Mouse (Mus musculus): Measurements from ENCODE around the gene Pou6f2. TPM values are rescaled to one million over a fixed set of nuclear protein-coding genes. Genes with fewer than 3 reads are reported as not detected.

The Pou6f2 gene
- polyA plus RNA-seq (2015; fragmentation: Nextera tagmentation; extraction: Ambion mirVana): not detected in 2 replicates

GRCm38 (mm10) chr13:18397586-18397985 is at the start of gene Pou6f2:
Gene Pou6f2 (minus strand): TSS chr13:18397686.
- Histone ChIP-seq H3K9ac (ENCODE audit: low read depth, low read length) (no peak within 1 kb of the TSS), H3K4me2 (replicated peaks; ENCODE audit: low read depth) (no peak within 1 kb of the TSS), H3K9me3 (ENCODE audit: control insufficient read depth) (no peaks in the 10 kb centered on the region), H3K4me1 (replicated peaks; ENCODE audit: control insufficient read depth, insufficient read depth, low read length) (no peaks in the 10 kb centered on the region), H3K36me3 (ENCODE audit: control insufficient read depth, insufficient read depth) (no peaks in the 10 kb centered on the region), H3K27me3 (replicated peaks; ENCODE audit: control insufficient read depth, insufficient read depth, low read length) (no peaks in the 10 kb centered on the region), H3K27ac (ENCODE audit: low read depth, low read length) (no peak within 1 kb of the TSS), H3K4me3 (ENCODE audit: low read depth, low read length) (no peak within 1 kb of the TSS)
- no peak for TF ChIP-seq CTCF (IDR thresholded peaks at IDR 0.05; ENCODE audit: low read depth)
- ATAC-seq: no peak
- 81% methylated on average over 6 of the region's 6 CpGs for WGBS

- no peak for ATAC-seq
- no peak overlapping the region for H3K27ac ChIP-seq (ENCODE audit: low read depth, low read length)
- H3K9me3 ChIP-seq (ENCODE audit: control insufficient read depth): no peaks in the 10 kb centered on the region
- H3K4me3 ChIP-seq (ENCODE audit: low read depth, low read length): no peak overlapping the region
- no peaks in the 10 kb centered on the region for H3K4me1 ChIP-seq (replicated peaks; ENCODE audit: control insufficient read depth, insufficient read depth, low read length)
- H3K4me2 ChIP-seq (replicated peaks; ENCODE audit: low read depth): no peak overlapping the region
- H3K36me3 ChIP-seq (ENCODE audit: control insufficient read depth, insufficient read depth): no peaks in the 10 kb centered on the region
- no peak overlapping the region for H3K9ac ChIP-seq (ENCODE audit: low read depth, low read length)
- no peak for TF ChIP-seq CTCF (IDR thresholded peaks at IDR 0.05; ENCODE audit: low read depth)
- no peaks in the 10 kb centered on the region for H3K27me3 ChIP-seq (replicated peaks; ENCODE audit: control insufficient read depth, insufficient read depth, low read length)
- 79% methylated on average over 3 of the region's 3 CpGs for WGBS
Observed at GRCm38 (mm10) chr13:18439858-18440257, 42.4 kb upstream of the Pou6f2 start.

DNA sequence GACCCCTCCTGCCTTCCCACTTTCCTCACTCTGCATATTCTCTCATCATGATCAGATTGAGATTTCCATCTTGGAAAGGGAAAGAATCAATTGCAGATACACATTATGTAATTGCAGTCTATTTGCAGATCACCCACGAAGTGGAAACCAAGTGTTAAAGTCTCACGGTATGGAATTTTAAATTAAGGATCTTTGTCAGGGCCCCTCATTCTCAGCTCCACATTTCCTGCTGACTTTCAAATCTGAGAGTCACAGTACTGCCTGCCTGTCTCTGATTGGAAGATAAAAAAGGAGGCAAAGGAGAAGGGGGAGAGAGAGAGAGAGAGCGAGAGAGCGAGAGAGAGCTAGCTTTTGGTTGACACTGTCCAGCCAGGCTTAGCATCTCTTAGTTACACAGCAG is 9.8 kb downstream of the Pou6f2 start:
- whole genome bisulfite sequencing: 91% methylated on average over 4 of the region's 4 CpGs

DNA sequence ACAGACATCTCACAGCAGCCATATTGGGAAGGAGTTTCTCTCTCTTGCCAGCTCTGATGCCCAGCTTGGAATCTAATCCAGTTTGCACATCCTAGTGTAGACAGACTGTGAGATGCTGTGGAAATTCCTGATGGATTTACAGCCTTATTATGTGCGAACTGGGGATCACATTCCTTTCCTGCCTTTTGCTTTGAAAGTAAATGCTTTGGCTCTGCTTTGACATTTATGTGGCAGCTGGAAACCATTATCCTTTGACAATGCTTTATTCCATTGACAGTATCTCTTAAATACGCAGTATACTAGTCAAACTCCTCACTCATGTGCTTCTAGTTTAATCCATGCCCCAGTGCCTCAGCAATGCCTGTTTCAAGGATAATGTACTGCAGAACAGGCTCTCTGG is 34.1 kb downstream of the Pou6f2 start:
- no peak for ATAC-seq
- H3K4me3 ChIP-seq (ENCODE audit: low read depth, low read length): no peak overlapping the region
- H3K36me3 ChIP-seq (ENCODE audit: control insufficient read depth, insufficient read depth): no peaks in the 10 kb centered on the region
- H3K4me1 ChIP-seq (replicated peaks; ENCODE audit: control insufficient read depth, insufficient read depth, low read length): no peaks in the 10 kb centered on the region
- 50% methylated on average over 2 of the region's 2 CpGs for WGBS
- no peaks in the 10 kb centered on the region for H3K9me3 ChIP-seq (ENCODE audit: control insufficient read depth)
- no peaks in the 10 kb centered on the region for H3K27me3 ChIP-seq (replicated peaks; ENCODE audit: control insufficient read depth, insufficient read depth, low read length)
- no peak overlapping the region for H3K27ac ChIP-seq (ENCODE audit: low read depth, low read length)
- TF ChIP-seq CTCF (IDR thresholded peaks at IDR 0.05; ENCODE audit: low read depth): no peak
- no peak overlapping the region for H3K9ac ChIP-seq (ENCODE audit: low read depth, low read length)
- H3K4me2 ChIP-seq (replicated peaks; ENCODE audit: low read depth): no peak overlapping the region

More for the DNA sequence above, 9.8 kb downstream of the Pou6f2 start:
- Histone ChIP-seq H3K9me3 (ENCODE audit: control insufficient read depth) (no peaks in the 10 kb centered on the region), H3K9ac (ENCODE audit: low read depth, low read length) (no peak overlapping the region), H3K4me1 (replicated peaks; ENCODE audit: control insufficient read depth, insufficient read depth, low read length) (no peaks in the 10 kb centered on the region), H3K36me3 (ENCODE audit: control insufficient read depth, insufficient read depth) (no peaks in the 10 kb centered on the region), H3K4me2 (replicated peaks; ENCODE audit: low read depth) (no peak overlapping the region), H3K27me3 (replicated peaks; ENCODE audit: control insufficient read depth, insufficient read depth, low read length) (no peaks in the 10 kb centered on the region), H3K27ac (ENCODE audit: low read depth, low read length) (no peak overlapping the region), H3K4me3 (ENCODE audit: low read depth, low read length) (no peak overlapping the region)
- no peak for ATAC-seq
- no peak for TF ChIP-seq CTCF (IDR thresholded peaks at IDR 0.05; ENCODE audit: low read depth)

DNA sequence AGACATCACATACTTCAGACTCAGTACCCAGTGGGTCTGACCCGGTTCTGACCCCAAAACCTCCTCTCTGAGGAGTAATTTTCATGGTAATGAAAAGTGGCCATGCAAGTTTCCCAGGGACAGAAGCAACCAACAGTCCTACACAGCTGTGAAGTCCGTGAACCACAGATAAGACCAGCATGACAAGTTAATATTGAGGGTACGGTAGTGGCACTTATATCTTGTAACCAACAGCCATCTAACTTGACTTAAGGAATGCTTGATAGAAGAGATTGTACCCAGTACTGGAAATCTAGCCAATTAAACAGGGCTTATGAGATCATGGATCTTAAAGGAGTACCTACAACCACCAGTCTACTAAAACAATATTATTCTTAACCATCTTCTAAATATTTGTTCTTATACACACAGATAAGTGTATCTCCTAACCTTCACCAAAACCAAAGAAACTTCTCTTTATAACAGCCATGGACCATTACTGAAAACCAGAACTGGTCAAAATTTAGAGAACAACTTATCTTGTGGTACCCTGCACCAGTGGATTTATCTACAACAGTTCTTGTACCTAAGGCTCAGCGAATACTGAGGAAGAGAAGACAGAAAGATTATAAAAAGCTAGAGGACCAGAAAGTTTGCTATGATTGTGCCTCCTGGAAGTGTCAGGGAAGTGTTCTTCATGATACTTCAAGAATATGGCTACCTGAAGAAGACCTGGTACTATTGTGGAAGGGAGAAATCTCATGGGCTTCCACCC is 52.7 kb downstream of the Pou6f2 start:
- Histone ChIP-seq H3K9ac (ENCODE audit: low read depth, low read length) (no peak overlapping the region), H3K36me3 (ENCODE audit: control insufficient read depth, insufficient read depth) (no peaks in the 10 kb centered on the region), H3K4me2 (replicated peaks; ENCODE audit: low read depth) (no peak overlapping the region), H3K9me3 (ENCODE audit: control insufficient read depth) (no peaks in the 10 kb centered on the region), H3K4me1 (replicated peaks; ENCODE audit: control insufficient read depth, insufficient read depth, low read length) (no peaks in the 10 kb centered on the region), H3K27me3 (replicated peaks; ENCODE audit: control insufficient read depth, insufficient read depth, low read length) (no peaks in the 10 kb centered on the region), H3K4me3 (ENCODE audit: low read depth, low read length) (no peak overlapping the region), H3K27ac (ENCODE audit: low read depth, low read length) (no peak overlapping the region)
- no peak for ATAC-seq
- TF ChIP-seq CTCF (IDR thresholded peaks at IDR 0.05; ENCODE audit: low read depth): no peak
- WGBS: 66% methylated on average over 4 of the region's 4 CpGs

DNA sequence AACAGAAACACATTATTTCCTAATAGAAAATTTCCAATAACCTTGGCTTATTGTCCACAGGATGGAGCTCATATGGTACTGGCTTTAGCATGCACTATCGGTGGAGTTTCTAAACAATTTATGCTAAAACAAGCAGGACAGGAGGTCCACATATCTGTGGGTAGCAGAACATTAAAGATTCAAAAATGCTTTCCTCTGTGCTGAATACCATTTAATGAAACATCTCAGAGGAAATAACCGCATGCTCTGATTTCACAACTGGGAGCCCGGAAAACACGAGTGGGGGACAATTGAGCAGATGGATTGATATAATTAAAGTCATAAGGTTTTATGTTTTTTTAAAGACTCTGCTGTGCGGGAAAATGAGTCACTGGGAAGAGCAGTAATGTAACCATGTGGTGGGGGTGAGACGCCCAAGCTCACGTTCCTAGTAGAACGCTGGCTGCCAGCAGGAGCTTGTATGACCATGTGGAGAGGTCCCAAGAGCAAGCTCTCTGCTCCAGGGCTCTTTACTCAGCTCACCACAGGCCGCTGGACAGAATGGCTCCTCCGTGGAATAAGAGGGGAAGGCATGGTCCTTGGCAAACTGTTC is 58.5 kb downstream of the Pou6f2 start:
- Histone ChIP-seq H3K9ac (ENCODE audit: low read depth, low read length) (no peak overlapping the region), H3K27ac (ENCODE audit: low read depth, low read length) (no peak overlapping the region), H3K4me3 (ENCODE audit: low read depth, low read length) (no peak overlapping the region), H3K4me2 (replicated peaks; ENCODE audit: low read depth) (no peak overlapping the region), H3K9me3 (ENCODE audit: control insufficient read depth) (no peaks in the 10 kb centered on the region), H3K36me3 (ENCODE audit: control insufficient read depth, insufficient read depth) (no peaks in the 10 kb centered on the region), H3K4me1 (replicated peaks; ENCODE audit: control insufficient read depth, insufficient read depth, low read length) (no peaks in the 10 kb centered on the region), H3K27me3 (replicated peaks; ENCODE audit: control insufficient read depth, insufficient read depth, low read length) (no peaks in the 10 kb centered on the region)
- no peak for TF ChIP-seq CTCF (IDR thresholded peaks at IDR 0.05; ENCODE audit: low read depth)
- no peak for ATAC-seq
- 80% methylated on average over 10 of the region's 10 CpGs for WGBS

Data from intestine, postnatal 0 days (tissue).